In genomic region chr2:132146502-132146901, GRCm38 (mm10) we compare ENCODE assay signal across 17 mouse cellular contexts. TPM values are rescaled to one million over a fixed set of nuclear protein-coding genes. Genes with fewer than 3 reads are reported as not detected.
A peak's percentile ranks its signal among the peaks of the same experiment; 100 is the strongest.
DNase-seq lines count a peak whose midpoint lies in the region; ATAC-seq and TF ChIP-seq lines count a peak whose summit lies in the region.
"Had no signal": no experiment of that assay in that cellular context is flagged by ENCODE, and none has a peak within 500 bp of the region (broad histone marks: within the 10 kb centered on the region; RNA-seq: fewer than 3 reads in every experiment).

No protein-coding gene starts in this region.

- peak overlapping the region; percentile 55; the same call in 1 of the 2 replicates for H3K27ac ChIP-seq in heart, embryonic 11.5 days (ENCODE audit: low read depth, low read length)
- H3K27ac ChIP-seq in lung, embryonic 14.5 days (ENCODE audit: low read depth): no peak overlapping the region
- H3K27ac ChIP-seq: forebrain, embryonic 12.5 days; heart, embryonic 15.5 days; hindbrain, embryonic 12.5 days had no signal

- H3K9ac ChIP-seq in heart, embryonic 11.5 days (ENCODE audit: low read depth, low read length): no peak overlapping the region
- no peak overlapping the region for H3K9ac ChIP-seq in lung, embryonic 14.5 days
- H3K9ac ChIP-seq: forebrain, embryonic 12.5 days; heart, embryonic 15.5 days; hindbrain, embryonic 12.5 days had no signal

- no peak overlapping the region for H3K4me3 ChIP-seq in heart, embryonic 11.5 days (ENCODE audit: low read depth, low read length)
- H3K4me3 ChIP-seq in lung, embryonic 14.5 days (ENCODE audit: low read depth, low read length): no peak overlapping the region
- H3K4me3 ChIP-seq: heart, embryonic 15.5 days; hindbrain, embryonic 12.5 days had no signal

- H3K4me2 ChIP-seq in heart, embryonic 11.5 days: peak overlapping the region; percentile 99; the same call in 1 of the 2 replicates
- H3K4me2 ChIP-seq in lung, embryonic 14.5 days: no peak overlapping the region

- H3K36me3 ChIP-seq in heart, embryonic 11.5 days (ENCODE audit: control insufficient read depth, insufficient read depth, low read length): no peaks in the 10 kb centered on the region
- no peaks in the 10 kb centered on the region for H3K36me3 ChIP-seq in lung, embryonic 14.5 days (ENCODE audit: insufficient read depth)
- H3K36me3 ChIP-seq: forebrain, embryonic 12.5 days; heart, embryonic 15.5 days; hindbrain, embryonic 12.5 days had no signal

- 35% methylated on average over 4 of the region's 4 CpGs for WGBS in heart, embryonic 11.5 days (ENCODE audit: insufficient replicate concordance)
- WGBS in lung, embryonic 14.5 days: 18% methylated on average over 4 of the region's 4 CpGs

- no peak for DNase-seq in heart, postnatal 36 days
- peak; percentile 36 for DNase-seq in lung, embryonic 14.5 days
- DNase-seq in lung, postnatal 14 days: no peak
- DNase-seq in adrenal gland, postnatal 36 days: peak; percentile 39 to 57
- DNase-seq in lung, postnatal 36 days: peak; percentile 79
- DNase-seq in right cerebral cortex, adult 18-20 months: no peak
- no peak for DNase-seq in right cerebral cortex, postnatal 36 days (ENCODE audit: low spot score in 2 of 2)
- DNase-seq: cerebellum, adult 8-10 months; embryo, embryonic 11 days; kidney, adult 11 months; layer of hippocampus, adult 9-11 months; midbrain, embryonic 14.5 days; right cerebral cortex, postnatal 25 days had no signal

- no peak for TF ChIP-seq CTCF in lung, embryonic 14.5 days (IDR thresholded peaks at IDR 0.05; ENCODE audit: low read depth)

- H3K9me3 ChIP-seq in heart, embryonic 11.5 days (replicated peaks; ENCODE audit: control insufficient read depth, low read length): no peaks in the 10 kb centered on the region
- no peaks in the 10 kb centered on the region for H3K9me3 ChIP-seq in lung, embryonic 14.5 days (ENCODE audit: low read depth, low read length)
- H3K9me3 ChIP-seq: forebrain, embryonic 12.5 days; heart, embryonic 15.5 days; hindbrain, embryonic 12.5 days had no signal

- ATAC-seq in heart, embryonic 11.5 days (replicated peaks; ENCODE audit: insufficient number of reproducible peaks, low FRiP score, low TSS enrichment): no peak
- no peak for ATAC-seq in lung, embryonic 14.5 days (ENCODE audit: insufficient read depth)

- H3K4me1 ChIP-seq in heart, embryonic 11.5 days (ENCODE audit: control insufficient read depth, insufficient read depth, low read length): peaks cover 8% of the 10 kb centered on the region; the same call in 1 of the 2 replicates
- H3K4me1 ChIP-seq in lung, embryonic 14.5 days (ENCODE audit: insufficient read depth): peaks cover 3% of the 10 kb centered on the region; the same call in 1 of the 2 replicates

- H3K27me3 ChIP-seq in heart, embryonic 11.5 days (ENCODE audit: control insufficient read depth, insufficient read depth, low read length): 0 out of 2 replicates have a peak, but pooled peaks cover 6% of the 10 kb centered on the region
- H3K27me3 ChIP-seq in lung, embryonic 14.5 days (ENCODE audit: insufficient read depth, low read length): peaks cover 4% of the 10 kb centered on the region; the same call in 1 of the 2 replicates

- intact Hi-C loops in heart, postnatal 36 days (cut with DNase I): loop anchor here (2.0 kb wide), 1 partner anchor 32 kb away; no protein-coding TSS in a partner anchor

RNA-seq across cellular contexts. Expression of gene Slc23a2, which starts 1.6 kb away (rescaled TPM):
- polyA plus RNA-seq in heart, embryonic 11.5 days (2014; fragmentation: Nextera tagmentation; extraction: Ambion mirVana): 8.7 and 10.2 TPM in 2 replicates
- total RNA-seq in heart, postnatal 36 days (2021): 10 to 100 TPM; 13.0 to 14.1 TPM
- 13.8 and 17.3 TPM in 2 replicates for polyA plus RNA-seq in lung, embryonic 14.5 days (2014; fragmentation: Nextera tagmentation; extraction: Ambion mirVana)
- total RNA-seq in adrenal gland, postnatal 36 days (2021): 100 to 1,000 TPM in 1 of 2 experiments, 10 to 100 TPM in 1; 85.9 to 282 TPM

Comparison
In these comparisons a context has a peak if more than half of its experiments do, and no peak if none do; other contexts are left out.
1. DNase-seq: peak in lung, embryonic 14.5 days (single experiment), adrenal gland, postnatal 36 days (2 of 2) and lung, postnatal 36 days (single experiment); none in heart, postnatal 36 days (0 of 2), lung, postnatal 14 days (single experiment), right cerebral cortex, adult 18-20 months (single experiment) and right cerebral cortex, postnatal 36 days (0 of 2).
2. RNA of gene Slc23a2, which starts 1.6 kb away (total RNA-seq): 85.9 to 282 TPM in adrenal gland, postnatal 36 days; 13.0 to 14.1 TPM in heart, postnatal 36 days; every median in the first group is over 4 times any median in the second.